Mouse (Mus musculus) liver, adult 2 months (tissue): ENCODE data around the gene Tmem209. TPM values are rescaled to one million over a fixed set of nuclear protein-coding genes. Genes with fewer than 3 reads are reported as not detected.

Experiments used
- DNase-seq: peaks from one replicate; pipeline ENCODE4 v3.0.0-alpha.2; 2011; ENCODE audit warnings: low read depth, low spot score; ENCODE audit errors: extremely low read depth
- H3K27ac ChIP-seq: fragments of 200-500 bp; replicated peaks from 2 replicates; pipeline ENCODE4 v1.5.1; 2012; ENCODE audit warnings: low read depth, mild to moderate bottlenecking, control low read depth, inconsistent platforms, low read length; ENCODE audit not compliant: insufficient read depth
- H3K27me3 ChIP-seq: fragments of 200-500 bp; 2 replicates; pipeline ENCODE4 v1.6.1; 2012; ENCODE audit warnings: mild to moderate bottlenecking, moderate library complexity, low read length, inconsistent platforms; ENCODE audit not compliant: control insufficient read depth, insufficient read depth
- H3K36me3 ChIP-seq: fragments of 200-500 bp; 2 replicates; pipeline ENCODE4 v1.6.1; 2012; ENCODE audit warnings: low read length, inconsistent platforms; ENCODE audit not compliant: control insufficient read depth, insufficient read depth
- H3K4me1 ChIP-seq: fragments of 200-500 bp; 2 replicates; pipeline ENCODE4 v1.6.1; 2011; ENCODE audit warnings: low read length; ENCODE audit not compliant: control insufficient read depth, insufficient read depth
- H3K4me3 ChIP-seq: fragments of 200-500 bp; 2 replicates; pipeline ENCODE4 v1.5.1; 2011; ENCODE audit warnings: low read depth, mild to moderate bottlenecking, control low read depth, low read length, moderate library complexity; ENCODE audit not compliant: insufficient read depth
- H3K79me2 ChIP-seq: fragments of 200-500 bp; 2 replicates; pipeline ENCODE4 v1.6.1; 2012; ENCODE audit warnings: inconsistent platforms, mild to moderate bottlenecking, low read length, moderate library complexity; ENCODE audit not compliant: control insufficient read depth, insufficient read depth
- H3K9ac ChIP-seq: fragments of 200-500 bp; 2 replicates; pipeline ENCODE4 v1.6.1; 2012; ENCODE audit warnings: low read depth, mild to moderate bottlenecking, control low read depth, inconsistent platforms, low read length
- CTCF ChIP-seq: fragments of 200-500 bp; IDR thresholded peaks from 2 replicates; pipeline ENCODE4 v1.5.1; 2011; ENCODE audit warnings: low read depth, low read length, control low read depth
- POLR2A ChIP-seq: fragments of 200-500 bp; IDR thresholded peaks from 2 replicates; pipeline ENCODE4 v1.6.1; 2011; ENCODE audit warnings: low read length, control low read depth; ENCODE audit not compliant: insufficient read depth; ENCODE audit errors: extremely low read depth
- WGBS: fragments of 180-500 bp; shearing (Covaris S2); methylation state at CpG from one replicate; pipeline ENCODE4 v1.1.7; 2018; 5-methylcytosine and 5-hydroxymethylcytosine counted together
- polyA plus RNA-seq: library from polyadenylated mRNA; depleted of rRNA; stranded (reverse); fragments of >200 nt; gene quantifications from 2 replicates; pipeline ENCODE4 v1.2.3, GENCODE M21; 2012
- total RNA-seq: library from RNA; depleted of rRNA; stranded (reverse); fragments of >200 nt; gene quantifications from 2 replicates; pipeline ENCODE4 v1.2.3, GENCODE M21; 2014

The Tmem209 gene
- total and polyA plus RNA-seq, 2 experiments = 9.2 to 23.5 TPM

GRCm38 (mm10) chr6:30459056-30459747, 50.4 kb downstream of the Tmem209 start:
- Histone ChIP-seq H3K36me3 (no peaks in the 10 kb centered on the region), H3K27ac (no peak overlapping the region), H3K79me2 (no peaks in the 10 kb centered on the region), H3K27me3 (no peaks in the 10 kb centered on the region), H3K9ac (peak overlapping the region; percentile 70), H3K4me3 (peak overlapping the region; percentile 68; the same call in 1 of the 2 replicates), H3K4me1 (peaks cover 11% of the 10 kb centered on the region)
- 77% methylated on average over 16 of the region's 16 CpGs for WGBS
- no peak for TF ChIP-seq POLR2A
- DNase-seq = no peak

- Histone ChIP-seq H3K9ac (no peak overlapping the region), H3K79me2 (no peaks in the 10 kb centered on the region), H3K36me3 (no peaks in the 10 kb centered on the region), H3K27ac (no peak overlapping the region), H3K4me1 (peaks cover 11% of the 10 kb centered on the region), H3K4me3 (no peak overlapping the region), H3K27me3 (no peaks in the 10 kb centered on the region)
- no peak for DNase-seq
- 91% methylated on average over 5 of the region's 5 CpGs for WGBS
- TF ChIP-seq POLR2A (no peak), CTCF (no peak)
These were observed 51.0 kb downstream of the Tmem209 start for GRCm38 (mm10) chr6:30458626-30459025.

- Histone ChIP-seq H3K4me1 (peaks cover 11% of the 10 kb centered on the region), H3K79me2 (no peaks in the 10 kb centered on the region), H3K4me3 (no peak overlapping the region), H3K36me3 (peaks cover 7% of the 10 kb centered on the region; the same call in 1 of the 2 replicates), H3K9ac (no peak overlapping the region), H3K27ac (no peak overlapping the region), H3K27me3 (no peaks in the 10 kb centered on the region)
- DNase-seq = no peak
- TF ChIP-seq POLR2A = no peak
- TF ChIP-seq CTCF = no peak
- 89% methylated on average over 7 of the region's 7 CpGs for WGBS
These were observed 52.6 kb downstream of the Tmem209 start for GRCm38 (mm10) chr6:30456991-30457390.

GRCm38 (mm10) chr6:30439576-30439975, 70.0 kb downstream of the Tmem209 start:
- peaks cover 8% of the 10 kb centered on the region for H3K4me1 ChIP-seq
- no peak for DNase-seq
- H3K36me3 ChIP-seq = peaks cover 11% of the 10 kb centered on the region
- WGBS = 96% methylated on average over 10 of the region's 10 CpGs
- H3K27me3 ChIP-seq = no peaks in the 10 kb centered on the region
- no peak overlapping the region for H3K9ac ChIP-seq
- no peak overlapping the region for H3K4me3 ChIP-seq
- TF ChIP-seq POLR2A (no peak), CTCF (no peak)
- no peak overlapping the region for H3K27ac ChIP-seq
- H3K79me2 ChIP-seq = peaks cover 2% of the 10 kb centered on the region; the same call in 1 of the 2 replicates

GRCm38 (mm10) chr6:30437054-30437453, 72.5 kb downstream of the Tmem209 start:
- no peak overlapping the region for H3K9ac ChIP-seq
- H3K36me3 ChIP-seq = peaks cover 8% of the 10 kb centered on the region
- 21% methylated on average over 3 of the region's 3 CpGs for WGBS
- H3K4me1 ChIP-seq = peaks cover 8% of the 10 kb centered on the region
- no peak overlapping the region for H3K4me3 ChIP-seq
- no peak overlapping the region for H3K27ac ChIP-seq
- H3K27me3 ChIP-seq = no peaks in the 10 kb centered on the region
- DNase-seq = peak; percentile 69
- TF ChIP-seq CTCF = no peak
- no peak for TF ChIP-seq POLR2A
- H3K79me2 ChIP-seq = peaks cover 2% of the 10 kb centered on the region; the same call in 1 of the 2 replicates

GRCm38 (mm10) chr6:30436476-30436875, 73.1 kb downstream of the Tmem209 start:
- Histone ChIP-seq H3K27me3 (no peaks in the 10 kb centered on the region), H3K79me2 (peaks cover 2% of the 10 kb centered on the region; the same call in 1 of the 2 replicates), H3K4me1 (peaks cover 8% of the 10 kb centered on the region), H3K27ac (no peak overlapping the region), H3K36me3 (peaks cover 8% of the 10 kb centered on the region), H3K9ac (no peak overlapping the region), H3K4me3 (no peak overlapping the region)
- no peak for TF ChIP-seq CTCF
- TF ChIP-seq POLR2A = no peak
- 95% methylated on average over 3 of the region's 3 CpGs for WGBS
- DNase-seq = no peak
